Mouse (Mus musculus) R1 (cell line): ENCODE measurements at regions not wholly inside any gene's neighbourhood (a gene's known extent, or its start where the extent isn't known, plus 50 kb on each side); places are given as distances from the start of the nearest gene placed in this dataset.
A peak's percentile ranks its signal among the peaks of the same experiment; 100 is the strongest.
"Not testable (repeated sequence)": the region's sequence is repeated elsewhere in the genome, so short reads cannot be mapped to it uniquely, and the experiment has no call there.

Source experiments
- DNase-seq: peaks from one replicate; pipeline ENCODE4 v3.0.0-alpha.2; 2018; ENCODE audit warnings: low read depth, low spot score

DNA sequence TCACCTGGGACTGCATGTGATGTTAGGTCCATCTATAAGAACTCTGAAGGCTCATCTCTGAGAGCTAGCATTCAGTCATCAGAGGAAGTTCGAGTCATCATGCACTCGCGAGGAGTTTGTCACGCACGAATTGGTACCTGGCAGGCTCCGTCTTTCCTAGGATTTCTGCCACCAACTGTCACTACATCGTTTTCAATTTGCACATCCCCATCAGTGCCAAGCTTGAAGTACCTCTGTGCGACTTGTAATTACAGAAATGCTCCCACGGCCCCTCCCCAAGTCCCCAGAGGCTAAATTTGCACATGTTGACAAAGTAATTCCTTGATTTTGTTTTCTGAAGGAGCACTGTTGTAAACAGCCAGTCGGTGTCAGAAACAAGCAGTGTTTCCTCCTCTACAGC, 372.2 kb upstream of the Id2 start:
- DNase-seq = no peak

DNA sequence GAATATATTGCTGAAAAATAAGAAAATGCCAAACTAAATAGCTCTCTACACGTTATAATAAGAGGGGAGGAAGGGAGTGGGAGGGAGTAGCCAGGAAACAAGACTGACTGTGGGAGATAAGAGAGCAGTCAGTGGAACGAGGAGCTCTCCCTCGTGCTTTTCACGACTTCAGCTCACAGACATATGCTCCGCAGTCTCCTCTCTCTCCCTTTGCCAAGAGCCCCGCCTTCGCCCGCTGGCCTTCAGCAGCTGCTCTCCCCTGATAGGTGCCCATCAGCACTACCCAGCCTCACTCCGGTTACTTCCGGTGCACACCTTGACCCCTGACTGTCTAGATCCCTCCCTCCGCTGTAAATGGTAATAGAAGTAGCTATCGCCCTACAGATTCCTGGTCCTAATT, 370.8 kb upstream of the Id2 start:
- DNase-seq = peak; percentile 11

DNA sequence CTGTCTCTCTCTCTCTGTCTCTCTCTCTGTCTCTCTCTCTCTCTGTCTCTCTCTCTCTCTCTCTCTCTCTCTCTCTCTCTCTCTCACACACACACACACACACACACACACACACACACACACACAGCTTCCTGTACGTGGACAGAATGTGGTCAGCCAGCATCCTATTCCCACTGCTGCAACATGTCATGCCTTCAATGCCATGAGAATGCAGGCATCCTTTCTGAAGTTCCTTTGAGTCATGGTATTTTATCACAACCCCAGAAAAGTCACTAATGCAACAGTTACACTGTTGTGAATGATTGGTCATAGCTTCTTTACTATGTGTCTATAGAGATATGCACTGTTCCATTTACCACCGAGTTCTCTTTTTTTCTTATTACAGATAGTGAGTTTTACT, 365.8 kb upstream of the Id2 start:
- DNase-seq = not testable (repeated sequence)

DNA sequence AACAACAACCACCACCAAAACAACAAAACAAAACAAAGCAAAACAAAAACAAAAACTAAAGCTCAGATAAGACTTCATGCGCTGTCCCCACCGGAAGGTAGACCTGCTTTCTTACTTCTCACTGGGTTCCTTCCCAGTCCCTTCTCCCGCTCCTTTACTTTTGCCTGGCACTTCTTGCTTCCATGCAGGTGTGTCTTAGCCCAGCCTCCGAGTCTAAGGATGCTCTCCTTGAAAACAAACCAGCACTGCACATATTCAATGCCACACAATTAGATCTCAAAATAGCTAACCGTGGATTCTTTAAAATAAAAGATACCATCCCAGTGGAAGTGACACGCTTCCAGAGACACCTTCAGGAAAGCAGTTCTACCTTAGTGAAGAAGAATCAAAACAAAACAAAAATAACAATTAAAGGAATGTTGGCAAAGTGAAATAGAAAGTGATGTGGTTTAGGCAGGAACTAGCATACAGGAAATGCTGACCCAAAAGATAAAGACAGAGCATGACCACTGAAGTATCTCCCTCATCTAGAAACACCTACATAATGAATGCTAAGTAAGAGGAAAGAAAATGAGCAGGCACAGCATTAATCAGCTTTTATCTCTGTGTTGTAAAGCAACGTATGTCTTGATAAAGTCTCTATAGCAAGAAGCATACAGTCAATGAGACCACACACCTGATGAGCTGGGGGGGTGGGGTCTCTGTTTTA, 358.5 kb upstream of the Id2 start:
- DNase-seq = no peak

DNA sequence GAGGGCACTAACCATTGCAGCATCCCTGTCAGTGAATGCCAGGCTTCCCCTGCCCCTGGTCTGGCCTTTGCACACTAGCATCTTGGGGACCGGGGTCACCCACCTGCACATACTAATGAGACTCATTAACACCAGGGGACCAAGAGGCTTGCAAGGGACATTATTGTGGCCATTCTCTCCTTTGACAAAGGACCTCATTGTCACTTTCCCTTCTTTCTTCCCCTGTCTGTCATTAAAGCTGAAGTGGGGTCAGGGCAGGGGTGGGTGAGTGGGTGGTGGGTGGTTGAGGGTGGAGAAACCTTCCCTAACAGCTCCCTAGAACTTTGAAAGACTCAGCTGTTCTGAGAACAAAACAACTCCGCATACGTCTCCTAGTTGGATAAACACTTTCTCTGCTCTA, 356.4 kb upstream of the Id2 start:
- DNase-seq = no peak

DNA sequence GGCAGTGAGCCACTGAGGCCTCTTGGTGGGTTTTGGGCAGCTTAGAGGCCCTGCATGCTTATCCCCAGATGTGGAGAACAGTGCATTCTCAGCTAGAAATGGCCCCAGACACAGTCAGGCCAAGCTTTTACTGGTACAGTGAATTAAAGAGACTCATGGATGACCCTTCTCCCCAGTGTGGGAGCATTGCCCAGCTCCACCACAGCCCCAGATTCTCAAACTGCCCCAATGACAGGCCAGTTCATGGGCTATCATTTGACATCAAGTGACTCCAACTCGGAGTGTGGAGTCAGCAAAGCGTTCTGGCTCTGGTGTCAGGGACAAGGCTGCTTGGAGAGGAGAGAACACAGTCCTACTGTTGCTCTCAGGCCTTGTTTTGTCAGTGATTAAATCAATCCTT, 354.2 kb upstream of the Id2 start:
- no peak for DNase-seq

DNA sequence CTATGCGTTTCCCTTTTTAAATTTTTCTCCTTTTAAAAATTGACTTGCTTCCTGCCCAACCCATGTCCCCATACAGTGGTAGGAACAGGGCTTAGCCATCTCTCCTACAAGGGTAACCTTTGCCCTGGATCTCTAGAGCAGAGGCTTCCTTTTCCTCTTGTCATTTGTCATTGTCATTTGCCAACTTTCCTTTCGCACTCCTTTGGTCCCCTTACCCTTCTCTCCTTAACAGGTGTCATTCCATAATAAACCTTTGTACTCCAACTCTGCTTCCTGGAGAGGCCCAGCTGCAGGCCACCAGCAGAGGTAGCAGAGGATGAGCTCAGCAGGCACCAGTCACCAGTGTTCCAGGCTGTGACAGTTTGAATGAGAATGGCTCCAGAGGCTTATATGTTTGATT, 347.4 kb upstream of the Id2 start:
- DNase-seq = no peak

DNA sequence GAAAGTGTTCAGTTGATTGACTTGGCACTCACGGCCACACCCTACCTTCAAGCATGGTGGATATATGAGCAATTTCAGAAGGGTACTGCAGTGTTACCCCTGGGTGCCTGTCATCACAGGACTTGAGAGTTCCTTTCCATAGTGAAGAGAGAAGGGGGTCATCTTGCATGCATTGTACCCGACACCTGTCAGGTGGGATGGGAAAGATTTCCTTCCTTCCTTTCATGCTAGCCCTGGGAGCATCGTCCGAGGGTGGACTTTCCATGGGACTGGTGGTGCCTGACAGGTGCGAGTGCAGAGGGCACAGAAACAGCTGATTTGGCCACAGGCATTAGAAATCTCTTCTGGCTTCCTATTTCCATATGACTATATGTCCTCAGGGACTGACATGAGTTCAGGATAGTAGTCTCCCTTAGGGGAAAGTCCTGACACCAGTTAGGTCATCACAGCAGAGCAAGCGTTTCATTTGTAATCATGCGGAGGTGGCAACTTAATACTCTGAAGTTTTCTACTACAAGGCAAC, 342.1 kb upstream of the Id2 start:
- DNase-seq = no peak

DNA sequence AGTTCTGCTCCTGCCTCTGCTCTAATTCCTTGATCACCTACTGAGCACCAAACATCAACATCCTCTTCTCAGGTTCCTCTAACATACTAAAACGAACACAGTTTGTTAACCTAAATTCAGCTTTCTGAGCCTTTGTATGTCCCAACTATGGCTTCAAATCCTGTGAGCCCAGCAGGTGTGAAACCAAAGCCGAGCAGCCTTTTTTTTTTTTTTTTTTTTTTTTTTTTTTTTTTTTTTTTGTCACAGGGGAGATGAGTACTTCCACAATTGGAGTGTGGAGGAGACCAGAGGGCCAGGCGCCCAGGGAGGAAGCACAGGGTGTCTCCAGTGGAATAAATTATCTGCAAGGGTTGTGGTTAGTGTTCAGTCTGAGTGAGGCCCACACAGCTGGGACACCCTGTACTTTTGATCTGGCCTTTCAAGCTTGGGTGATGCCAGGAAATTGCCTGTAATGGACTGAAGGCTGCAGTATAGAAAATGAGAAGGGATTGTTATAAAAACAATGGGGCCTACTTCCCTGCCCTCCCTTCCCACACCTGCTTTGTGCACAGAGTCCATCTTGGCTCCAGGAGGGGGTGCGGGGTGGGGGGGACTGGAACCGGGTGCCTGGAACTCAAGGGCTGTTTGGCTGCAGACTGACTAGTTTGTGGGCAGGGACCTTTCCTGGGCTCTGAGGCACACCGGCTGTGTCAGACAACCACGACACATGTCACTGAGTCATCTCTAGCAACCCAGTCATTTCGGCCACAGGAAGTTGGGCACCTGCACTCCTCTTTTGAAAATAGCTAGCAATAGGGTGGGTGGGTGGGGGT, 341.5 kb upstream of the Id2 start:
- no peak for DNase-seq

DNA sequence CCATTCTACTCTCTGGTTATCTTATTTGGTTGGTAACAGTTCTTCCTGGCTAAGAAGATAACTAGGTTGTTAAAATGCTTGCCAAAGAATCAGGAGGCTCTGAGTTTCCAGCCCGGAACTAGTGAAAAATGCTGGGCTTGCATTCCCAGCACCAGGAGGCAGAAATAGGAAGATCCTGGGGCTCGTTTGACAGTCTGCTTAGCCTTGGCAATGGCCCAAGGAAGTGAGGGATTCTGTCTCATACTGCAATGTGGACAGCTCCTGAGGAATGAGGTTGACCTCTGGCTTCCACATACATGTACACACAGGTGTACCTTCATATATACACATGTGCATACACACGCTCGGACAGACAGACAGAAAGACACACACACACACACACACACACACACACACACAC, 340.6 kb upstream of the Id2 start:
- DNase-seq = no peak

DNA sequence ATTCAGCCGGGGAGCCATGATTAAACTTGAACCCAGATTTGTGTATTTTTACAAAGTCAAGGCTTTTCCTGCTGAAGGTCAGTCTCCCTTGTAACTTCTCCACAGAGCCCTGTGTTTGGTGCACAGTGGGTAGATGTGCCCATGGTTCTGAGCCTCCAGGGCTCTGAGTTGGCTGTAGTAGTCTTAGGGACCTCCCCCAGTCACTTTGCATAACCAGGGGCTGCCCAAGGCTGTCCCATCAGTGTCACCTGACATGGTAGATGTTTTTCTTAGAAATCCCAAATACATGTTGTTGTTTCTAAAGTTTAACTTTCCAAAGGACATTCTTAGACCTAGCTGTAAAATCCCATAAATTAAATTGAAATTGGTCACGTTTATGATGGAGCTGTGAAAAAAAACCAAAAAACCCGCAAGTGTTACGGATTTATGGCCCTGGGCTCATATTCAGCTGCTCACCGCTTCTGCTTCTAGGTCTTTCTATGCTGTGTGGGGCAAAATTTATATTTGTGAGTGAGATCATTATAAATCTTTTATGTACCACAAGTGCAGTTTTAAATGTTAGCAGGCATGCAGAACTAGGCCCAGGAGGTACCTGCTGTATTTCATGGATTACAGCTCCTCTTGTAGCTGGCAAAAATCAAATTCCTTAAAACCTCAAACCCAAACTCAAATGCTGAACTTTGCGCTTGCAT, 339.4 kb upstream of the Id2 start:
- no peak for DNase-seq

DNA sequence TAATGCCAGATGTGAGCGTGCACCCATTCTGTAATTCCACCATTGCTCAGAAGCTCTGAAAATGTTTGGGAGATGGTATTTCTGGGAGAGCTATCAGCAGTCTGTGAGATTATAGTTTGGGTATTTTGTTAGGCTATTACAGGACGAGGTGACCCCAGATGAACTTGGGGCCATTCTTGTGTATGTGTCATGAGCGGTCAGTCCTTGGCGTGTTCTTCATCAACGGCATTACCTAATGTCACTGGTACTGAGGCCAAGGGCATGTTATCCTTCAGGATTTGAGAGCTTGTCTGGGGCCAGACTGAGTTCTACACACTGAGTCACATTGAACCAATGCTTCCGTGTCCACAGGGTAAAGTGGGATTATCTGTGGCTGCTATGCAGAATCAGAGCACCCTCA, 335.9 kb upstream of the Id2 start:
- no peak for DNase-seq

DNA sequence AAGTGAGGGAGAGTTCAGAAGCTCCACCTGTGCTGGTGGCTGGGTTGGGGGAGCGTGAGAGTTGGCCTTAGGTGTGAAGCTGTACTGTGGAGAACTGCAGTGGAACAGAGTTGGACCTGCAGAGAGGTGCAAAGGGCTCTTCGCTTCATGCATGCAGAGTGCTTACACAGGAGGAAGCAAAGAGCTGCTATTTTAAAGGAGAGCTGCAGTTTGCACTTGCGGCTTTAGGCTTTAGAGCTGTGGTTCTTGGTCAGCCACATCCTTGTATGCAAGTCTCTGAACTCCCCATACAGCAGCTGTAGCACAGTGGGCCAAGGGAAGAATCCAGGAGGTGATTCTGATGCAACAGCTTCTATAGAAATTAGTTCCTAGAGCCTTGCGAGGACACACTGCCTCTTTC, 334.0 kb upstream of the Id2 start:
- no peak for DNase-seq

DNA sequence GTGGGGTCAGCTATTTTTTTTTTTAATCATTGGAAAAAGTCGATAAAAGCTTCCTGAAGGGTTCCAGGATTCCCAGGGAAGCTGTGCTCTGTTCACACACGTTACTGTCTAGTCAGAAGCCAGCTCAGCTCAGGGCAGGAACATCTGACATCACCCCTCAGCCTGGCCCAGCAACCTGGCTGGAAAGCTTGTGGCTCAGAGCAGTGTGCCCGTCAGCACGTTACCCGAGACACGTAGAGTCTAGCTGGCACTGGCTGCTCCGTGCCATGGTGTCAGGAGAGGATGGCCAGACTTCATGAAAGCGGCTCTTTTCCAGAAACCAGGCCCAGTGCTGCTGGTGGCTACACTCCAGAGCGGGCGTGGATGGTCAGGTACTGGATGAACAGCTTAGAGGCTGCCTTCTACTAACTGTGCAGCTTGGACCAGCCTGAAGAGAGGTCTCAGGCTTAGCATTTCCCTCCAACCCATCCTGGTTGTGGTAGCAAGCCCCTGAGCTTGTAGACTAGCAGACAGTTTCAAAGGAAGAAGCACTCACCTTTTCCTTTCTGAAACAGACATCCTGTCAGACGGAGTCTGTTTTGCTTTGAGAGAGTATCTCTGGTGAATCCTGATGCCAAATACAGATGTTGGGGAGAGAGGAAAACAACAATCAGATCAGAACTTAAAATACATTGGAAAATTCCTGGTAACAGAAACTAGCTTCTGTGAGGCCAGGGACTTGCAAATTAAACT, 331.1 kb upstream of the Id2 start:
- DNase-seq = no peak

DNA sequence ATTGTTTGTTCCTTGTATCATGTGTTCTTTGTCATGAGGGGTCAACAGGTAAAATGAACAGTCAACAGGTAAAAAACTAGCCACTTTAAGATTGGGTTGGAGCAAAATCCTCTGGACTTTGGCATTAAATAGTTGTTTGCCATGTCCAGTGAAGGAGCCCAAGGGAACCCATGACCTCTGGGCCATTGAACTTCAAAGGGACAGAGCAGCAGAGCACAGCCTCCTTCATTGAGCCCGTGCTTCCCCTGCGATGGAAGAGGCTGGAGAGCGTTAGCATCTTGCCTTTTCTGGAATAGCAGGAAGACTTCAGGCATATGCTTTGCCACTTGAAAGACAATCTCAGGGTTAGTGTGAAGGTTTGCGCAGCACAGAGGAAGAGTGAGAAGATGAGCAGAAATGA, 320.4 kb upstream of the Id2 start:
- DNase-seq = no peak

DNA sequence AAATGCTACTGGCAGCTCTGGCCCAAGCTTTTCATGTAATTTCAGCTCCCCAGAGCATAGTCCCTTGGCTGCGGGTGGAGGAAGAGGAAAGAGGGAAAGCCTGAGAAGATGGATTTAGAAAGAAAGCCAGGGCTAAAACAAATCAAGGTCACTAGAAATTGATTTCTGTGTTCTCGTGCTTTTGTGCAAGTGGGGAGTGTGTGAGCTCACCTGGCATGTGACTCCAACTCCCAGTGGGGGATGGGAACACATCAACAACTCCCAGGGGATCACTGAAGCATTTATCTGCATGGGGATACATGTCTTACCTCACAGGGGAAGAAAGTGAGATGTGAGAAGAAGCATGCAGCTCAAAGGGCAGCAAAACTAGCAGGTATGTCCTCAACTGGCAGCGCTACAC, 319.6 kb upstream of the Id2 start:
- no peak for DNase-seq

DNA sequence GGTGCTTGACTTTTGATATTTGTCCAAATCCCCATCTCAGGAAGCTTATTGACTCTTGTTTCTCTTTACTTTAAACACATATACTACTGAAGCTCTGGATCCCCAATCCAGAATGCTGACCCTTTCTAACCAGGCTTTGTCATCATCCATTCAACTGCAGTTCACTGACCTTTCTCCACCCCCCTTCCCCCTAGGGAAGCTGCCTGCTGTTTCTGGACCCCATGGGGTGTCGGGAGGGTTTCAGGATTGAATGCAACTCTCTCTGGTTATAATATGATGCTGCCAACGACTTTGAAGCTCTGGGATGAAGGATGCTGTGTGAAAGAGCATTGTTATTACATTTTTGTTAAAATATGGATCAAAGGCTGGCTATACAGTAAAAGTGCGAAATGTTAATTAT, 318.7 kb upstream of the Id2 start:
- DNase-seq = no peak

DNA sequence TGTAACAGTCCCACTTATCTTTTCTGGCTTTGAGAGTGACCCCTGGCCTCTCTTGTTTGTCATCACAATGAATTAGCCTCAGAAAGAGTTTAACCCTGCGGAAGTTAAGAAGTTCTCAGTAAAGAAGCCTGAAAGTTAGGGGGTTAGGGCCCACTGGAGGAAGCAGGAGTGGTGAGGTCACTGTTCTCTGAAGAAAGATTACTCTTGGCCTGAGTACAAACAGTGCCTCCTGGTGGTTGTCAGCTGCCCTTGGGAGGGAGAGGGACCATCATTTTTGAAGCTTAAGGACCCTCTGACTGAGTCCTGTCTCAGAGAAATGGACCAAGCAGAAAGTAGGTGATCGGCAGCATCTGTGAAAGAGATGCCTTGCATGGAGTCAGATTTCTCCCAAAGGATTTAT, 318.3 kb upstream of the Id2 start:
- peak; percentile 27 for DNase-seq

DNA sequence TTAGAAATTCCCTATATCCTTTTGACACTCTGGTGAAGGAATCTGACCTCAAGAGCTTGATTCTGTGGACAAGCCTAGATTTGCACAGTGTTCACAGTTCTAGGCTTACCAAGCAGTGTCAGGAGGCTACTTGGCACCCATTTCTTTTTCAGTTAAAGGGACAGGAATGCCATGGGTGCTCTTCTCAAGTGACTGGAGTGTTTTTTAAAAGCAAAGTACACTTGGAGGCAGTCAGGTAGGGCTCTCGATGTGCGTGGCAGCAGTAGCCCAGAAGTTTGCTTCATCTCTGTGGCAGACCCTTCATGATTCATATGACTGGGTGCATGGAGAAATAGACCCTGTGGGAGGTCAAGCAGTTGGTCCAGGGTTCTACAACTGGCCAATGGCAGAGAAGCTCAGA, 310.4 kb upstream of the Id2 start:
- DNase-seq = no peak

DNA sequence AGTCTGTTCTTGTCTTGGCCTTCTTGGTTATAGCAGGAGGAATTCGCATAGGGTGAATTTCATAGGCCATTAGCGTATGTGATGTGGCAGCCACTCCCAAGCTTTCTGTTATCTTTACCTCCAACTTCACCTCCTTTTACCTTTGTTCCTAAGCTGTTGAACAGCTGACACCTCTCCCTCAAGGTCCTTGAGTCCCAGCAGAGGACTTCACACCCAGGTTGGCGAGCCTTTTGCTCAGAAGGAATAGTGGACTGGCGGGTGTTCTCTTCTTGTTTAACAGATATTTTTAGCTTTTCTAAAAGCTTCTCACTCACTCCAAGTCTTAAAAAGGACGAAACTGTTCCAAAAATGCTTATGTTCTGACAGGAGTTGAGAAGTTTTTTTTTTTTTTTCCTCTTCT, 303.4 kb upstream of the Id2 start:
- DNase-seq = no peak

DNA sequence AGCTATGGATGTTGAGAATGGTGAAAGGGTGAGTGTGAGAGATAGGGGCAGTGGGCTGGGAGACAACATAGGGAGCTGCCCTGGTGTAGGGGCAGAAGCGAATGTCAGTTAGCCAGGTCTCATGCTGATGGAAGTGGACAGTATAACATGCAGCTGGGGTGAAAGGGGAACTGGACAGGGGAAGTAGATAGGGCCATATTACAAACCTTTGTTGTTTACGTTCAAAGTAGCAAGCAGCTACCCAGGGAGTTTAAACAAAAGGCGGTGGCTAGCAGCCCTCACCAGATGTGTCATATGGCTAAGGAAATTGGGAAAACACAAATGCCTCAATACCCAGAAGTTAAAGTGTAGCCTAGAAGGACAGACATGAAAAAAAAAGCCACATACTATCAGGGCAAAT, 301.8 kb upstream of the Id2 start:
- DNase-seq = no peak

DNA sequence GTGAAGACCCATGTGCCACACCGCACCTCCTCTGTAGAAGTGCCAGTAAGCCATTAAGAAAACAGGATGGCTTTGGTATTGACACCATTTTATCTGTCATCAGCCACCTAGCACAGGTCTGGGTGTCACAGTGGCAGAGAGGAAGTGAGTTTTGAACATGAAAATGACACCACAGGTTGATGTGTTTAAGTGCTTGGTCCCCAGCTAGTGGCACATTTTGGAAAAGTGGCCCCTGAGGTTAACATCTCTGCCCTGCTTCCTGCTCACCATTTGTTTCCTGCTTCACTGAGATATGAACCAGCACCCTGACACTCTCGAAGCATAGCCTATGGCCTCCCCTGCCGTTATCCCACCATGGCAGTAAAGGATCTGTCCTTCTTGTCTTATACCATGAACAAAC, 297.4 kb upstream of the Id2 start:
- DNase-seq = no peak
